Mouse (Mus musculus) ovary, postnatal 36 days (tissue): ENCODE measurements around the gene Ltk.
"Not testable (repeated sequence)": the region's sequence is repeated elsewhere in the genome, so short reads cannot be mapped to it uniquely, and the experiment has no call there.

Source experiments
- DNase-seq: peaks from one replicate; pipeline ENCODE4 v3.0.0; 2022; ENCODE audit warnings: low spot score, mixed read lengths

Gene Ltk

DNA sequence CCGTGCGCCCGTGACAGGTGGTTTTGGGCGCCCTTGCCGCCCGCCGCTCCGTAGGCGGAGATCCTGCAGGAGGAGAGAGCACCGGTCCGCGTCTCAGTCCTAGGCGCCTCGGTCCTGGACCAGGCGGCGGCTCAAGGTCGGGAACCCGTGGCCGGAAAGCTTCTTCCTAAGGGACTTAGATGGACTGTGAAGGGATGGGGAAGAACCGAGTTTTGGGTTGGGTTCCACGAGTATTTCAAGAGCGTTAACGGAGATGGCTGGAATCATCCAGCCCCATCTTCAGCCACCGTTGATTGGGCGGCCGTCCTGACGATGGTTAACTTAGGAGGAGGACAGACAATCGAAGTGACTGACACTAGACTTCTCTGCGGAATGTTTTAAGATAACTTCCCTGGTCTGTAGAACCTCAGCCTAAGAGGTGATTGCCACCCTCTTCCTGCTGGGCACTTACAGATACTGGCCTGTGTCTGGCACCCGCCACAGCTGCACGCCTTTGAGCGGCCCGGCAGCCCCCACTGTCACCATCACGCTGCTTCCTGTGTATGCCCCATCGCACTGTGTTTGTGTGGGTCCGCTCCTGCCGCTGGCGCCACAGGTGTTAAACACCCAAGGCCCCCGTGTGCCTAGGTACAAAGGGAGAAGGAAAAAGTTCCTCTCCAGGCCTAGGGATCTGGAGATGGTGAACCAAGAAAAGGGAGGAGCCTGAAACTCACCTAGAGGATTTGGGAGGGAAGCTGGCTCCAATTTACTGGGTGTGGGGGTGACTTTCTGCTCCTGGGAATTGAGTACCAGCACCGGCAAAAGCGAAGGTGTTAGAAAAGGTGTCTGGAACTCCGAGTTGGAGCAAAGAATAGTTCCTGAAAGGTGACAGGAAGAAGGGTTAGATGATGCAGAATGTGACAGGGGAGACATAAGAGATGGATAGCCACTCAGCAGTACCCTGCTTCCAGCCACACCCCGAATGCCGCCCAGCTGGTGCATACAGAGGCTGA, 1.1 kb downstream of the Ltk start:
- no peak for DNase-seq

DNA sequence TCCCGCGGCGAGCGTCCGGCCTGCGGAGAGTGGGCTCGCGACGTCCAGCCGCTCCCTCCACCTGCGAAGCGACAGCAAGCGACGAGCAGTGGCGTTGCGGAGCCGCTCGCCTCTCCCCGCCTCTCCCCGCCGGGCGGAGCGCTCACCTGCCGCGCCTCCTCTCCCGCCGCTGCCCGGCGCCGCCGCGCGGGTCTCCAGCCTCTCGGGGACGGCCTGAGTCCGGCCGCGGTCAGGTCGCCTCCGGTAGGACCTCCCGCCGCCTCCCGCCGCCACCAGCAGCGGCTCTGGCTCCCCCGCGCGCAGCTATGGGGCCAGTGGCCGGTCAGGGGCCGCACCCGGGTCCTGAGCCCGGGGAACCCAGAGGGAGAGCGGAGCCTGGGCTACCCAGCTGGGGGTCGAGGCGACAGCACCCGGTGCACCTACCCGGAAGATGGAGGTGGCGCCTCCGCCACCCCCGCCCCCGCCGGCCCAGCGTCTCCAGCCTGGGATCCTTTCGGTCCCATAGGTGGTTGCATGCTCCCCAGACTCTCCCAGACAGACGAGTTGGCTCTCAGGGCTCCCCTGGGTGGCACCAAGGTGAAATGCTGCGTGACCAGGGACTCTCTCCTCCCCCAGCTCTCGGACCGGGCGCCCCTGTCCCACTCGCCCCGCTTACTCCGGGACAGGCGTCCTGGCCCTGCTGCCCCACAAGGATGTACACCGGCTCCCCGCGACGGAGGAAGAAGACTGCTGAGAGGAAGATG, 2.0 kb downstream of the Ltk start:
- DNase-seq = peak; percentile 43

DNA sequence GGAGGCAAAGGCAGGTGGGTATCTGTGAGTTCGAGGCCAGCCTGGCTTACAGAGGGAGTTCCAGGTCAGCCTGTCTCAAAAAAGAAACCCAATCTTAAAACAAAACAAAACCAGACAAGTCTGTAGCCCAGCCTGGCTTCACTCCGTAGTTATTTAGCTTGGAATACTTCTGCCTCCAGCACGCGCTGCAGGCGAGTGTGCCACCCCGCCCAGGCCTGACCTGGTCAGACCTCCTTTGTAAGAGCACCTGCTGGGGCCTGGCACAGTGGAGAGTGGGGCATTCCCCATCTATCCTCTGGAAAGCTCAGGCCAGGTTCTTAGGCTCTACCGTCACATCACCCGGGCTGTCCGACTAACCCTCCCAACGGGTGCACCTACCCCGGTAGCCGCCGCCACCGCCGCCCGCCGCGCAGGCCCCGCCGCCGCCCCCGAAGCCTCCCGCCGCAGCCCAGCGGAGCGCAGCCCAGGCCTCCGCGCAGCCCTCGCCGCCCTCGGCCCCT, 2.6 kb downstream of the Ltk start:
- no peak for DNase-seq

DNA sequence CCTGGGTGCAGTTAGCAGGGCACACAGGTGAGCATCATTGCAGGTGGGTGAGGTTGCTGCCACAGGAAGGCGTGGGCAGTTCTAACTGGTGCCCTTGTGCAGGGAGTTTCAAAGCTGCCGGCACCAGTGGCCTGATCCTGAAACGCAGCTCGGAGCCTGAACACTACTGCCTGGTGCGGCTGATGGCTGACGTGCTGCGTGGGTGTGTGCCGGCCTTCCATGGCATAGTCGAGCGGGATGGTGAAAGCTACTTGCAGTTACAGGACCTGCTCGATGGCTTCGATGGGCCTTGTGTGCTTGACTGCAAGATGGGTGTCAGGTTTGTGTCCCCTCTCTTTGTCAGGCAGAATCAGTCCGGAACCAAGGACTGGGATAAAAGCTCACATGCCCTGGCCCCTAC, 11.0 kb downstream of the Ltk start:
- DNase-seq = no peak

DNA sequence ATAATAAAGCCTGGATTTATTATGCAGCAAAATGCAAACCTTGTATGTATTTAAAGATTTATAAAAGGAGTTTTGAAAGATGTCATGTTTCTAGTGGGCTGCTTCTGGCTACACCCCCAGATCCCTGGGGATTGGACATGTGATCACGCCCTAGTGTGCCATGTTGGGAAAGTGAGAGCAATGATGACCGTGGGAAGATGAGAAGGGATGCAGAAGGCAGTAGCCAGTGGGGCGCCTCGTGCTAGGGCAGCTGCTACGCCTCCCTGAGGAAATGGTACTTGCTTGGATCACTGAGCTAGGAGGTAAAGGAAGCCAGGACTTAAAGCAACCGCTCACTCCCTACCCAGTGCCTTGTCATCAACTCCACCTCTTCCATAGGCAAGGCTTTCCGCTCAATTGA, 12.7 kb downstream of the Ltk start:
- no peak for DNase-seq

DNA sequence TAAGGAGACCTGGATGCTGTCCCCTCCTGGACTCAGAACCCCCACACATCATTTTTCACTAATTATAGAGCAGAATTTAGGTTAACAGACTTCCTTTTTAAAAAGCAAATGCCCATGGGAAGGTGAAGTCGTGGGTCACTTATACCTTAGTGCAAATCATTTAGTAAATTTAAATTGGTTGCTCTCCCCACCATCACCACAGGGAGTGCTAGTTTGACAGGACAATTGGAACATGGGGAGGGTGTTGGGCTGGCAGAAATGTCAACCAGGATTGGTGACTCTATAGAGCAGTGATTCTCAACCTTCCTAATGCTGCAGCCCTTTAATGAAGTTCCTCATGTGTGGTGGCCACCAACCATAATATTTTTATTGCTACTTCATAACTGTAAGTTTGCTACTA, 14.9 kb downstream of the Ltk start:
- no peak for DNase-seq

DNA sequence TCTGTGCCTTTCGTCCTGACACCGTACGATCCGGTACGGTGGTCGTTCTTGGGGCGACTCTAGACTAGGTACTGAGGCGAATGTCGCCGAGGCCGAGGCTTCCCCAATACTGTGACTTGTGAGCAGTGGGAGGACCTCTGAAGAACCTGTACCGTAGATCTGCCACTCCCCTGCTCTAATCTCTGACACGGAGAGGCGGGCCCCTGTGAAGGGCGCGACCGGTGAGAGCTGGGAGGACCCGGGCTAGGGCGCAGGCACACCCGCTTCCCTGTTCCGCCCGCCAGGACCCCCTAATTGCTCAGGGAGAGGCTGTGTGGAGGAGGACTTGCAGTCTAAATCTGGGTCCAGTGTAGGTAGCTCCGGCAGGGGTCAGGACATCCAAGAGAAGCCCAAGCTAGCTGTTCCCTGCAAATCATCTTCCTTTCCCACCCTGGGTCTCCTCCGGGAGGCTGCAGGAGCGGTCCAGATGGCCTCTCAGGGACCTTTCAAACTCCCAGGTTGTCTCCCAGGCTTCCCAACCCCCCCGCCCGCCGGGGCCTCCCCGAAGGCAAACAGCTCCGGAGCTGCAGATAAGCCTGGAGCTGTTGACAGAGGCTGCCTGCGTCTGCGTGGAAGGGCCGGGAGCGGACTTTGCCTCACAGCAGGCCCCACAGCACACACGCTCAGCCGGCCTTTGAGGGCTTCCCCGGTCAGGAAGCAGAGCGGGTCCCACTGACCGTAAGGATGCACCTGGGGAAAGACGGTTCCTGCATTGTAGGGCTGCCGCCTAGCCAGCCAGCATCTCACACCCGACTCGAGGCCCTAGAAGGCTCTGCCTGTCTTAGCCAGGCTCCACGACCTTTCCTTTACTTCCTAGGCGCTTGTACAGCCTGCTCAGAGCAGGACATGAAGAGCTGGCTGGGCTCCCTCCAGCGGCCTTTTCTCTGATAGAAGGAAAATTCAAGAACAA, 15.8 kb downstream of the Ltk start:
- peak; percentile 42 for DNase-seq

DNA sequence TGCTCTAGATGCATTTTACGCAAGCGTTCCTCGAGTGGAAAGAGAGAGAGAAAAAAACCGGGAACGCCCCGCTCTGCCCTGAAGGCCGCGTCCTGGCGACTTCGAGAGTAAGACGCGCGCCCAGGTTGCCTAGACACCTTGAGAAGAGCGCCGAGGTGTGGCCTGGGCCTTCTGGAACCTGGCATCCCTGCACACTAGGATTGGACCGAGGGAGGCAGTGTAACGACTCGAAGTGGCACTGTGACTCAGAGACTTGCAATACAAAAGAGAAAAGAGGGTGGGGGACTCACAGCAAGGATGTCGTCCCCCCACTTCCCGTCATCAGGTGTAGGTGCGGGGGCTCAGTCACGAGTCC, 16.4 kb downstream of the Ltk start:
- DNase-seq = no peak

DNA sequence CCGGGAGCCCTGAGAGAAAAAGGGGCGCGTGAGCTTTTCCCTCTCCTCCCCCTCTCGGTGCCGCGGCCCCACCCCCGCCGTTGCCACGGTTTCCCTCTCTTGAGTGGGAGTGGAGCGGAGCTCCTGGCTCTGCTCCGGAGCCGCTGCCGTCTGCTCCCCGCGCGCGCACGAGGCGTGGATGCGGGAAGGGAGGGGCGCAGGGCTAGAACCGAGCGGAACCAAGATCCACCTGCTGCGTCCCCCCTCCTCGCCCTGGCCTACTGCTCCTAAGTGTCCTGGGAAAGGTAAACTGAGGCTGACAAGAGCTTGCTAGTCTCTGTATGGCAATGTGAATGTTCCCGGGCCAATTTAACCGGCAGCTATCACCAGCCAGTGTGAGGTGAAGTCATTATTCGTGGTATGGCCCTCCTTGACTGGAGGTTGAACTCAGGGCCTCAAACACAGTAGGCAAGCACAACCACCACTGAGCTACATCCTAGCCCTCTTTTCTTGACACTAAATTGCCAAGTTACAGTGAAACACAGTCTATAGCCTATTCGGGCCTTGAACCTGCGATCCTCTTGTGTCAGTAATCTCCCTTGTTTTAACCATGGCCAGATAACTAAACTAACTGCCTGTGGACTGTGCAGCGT, 16.9 kb downstream of the Ltk start:
- no peak for DNase-seq

DNA sequence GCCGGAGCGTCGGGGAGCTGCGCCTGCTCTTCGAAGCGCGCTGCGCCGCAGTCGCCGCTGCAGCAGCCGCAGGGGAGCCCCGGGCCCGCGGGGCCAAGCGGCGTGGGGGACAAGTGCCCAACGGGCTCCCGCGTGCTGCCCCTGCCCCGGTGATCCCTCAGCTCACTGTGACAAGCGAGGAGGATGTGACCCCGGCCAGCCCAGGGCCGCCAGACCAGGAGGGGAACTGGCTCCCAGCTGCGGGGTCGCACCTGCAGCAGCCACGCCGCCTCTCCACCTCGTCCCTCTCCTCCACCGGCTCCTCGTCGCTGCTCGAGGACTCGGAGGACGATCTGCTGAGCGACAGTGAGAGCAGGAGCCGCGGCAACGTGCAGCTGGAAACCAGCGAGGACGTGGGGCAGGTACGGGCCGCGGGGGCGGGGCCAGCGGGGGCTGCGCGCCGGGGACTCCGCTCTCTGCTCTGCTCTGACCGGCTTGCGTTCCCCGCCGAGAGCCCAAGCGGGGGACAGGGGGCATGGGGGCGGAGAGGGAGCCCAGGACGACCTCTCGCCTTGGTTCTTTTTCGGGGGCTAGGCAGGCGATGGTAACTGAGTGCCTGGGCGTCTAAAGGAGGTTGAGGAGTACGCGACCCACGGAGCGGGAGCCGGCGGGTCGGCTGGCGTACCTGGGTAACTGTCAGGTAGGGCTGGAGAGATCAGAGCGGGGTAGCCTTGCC, 17.6 kb downstream of the Ltk start:
- peak; percentile 56 for DNase-seq

DNA sequence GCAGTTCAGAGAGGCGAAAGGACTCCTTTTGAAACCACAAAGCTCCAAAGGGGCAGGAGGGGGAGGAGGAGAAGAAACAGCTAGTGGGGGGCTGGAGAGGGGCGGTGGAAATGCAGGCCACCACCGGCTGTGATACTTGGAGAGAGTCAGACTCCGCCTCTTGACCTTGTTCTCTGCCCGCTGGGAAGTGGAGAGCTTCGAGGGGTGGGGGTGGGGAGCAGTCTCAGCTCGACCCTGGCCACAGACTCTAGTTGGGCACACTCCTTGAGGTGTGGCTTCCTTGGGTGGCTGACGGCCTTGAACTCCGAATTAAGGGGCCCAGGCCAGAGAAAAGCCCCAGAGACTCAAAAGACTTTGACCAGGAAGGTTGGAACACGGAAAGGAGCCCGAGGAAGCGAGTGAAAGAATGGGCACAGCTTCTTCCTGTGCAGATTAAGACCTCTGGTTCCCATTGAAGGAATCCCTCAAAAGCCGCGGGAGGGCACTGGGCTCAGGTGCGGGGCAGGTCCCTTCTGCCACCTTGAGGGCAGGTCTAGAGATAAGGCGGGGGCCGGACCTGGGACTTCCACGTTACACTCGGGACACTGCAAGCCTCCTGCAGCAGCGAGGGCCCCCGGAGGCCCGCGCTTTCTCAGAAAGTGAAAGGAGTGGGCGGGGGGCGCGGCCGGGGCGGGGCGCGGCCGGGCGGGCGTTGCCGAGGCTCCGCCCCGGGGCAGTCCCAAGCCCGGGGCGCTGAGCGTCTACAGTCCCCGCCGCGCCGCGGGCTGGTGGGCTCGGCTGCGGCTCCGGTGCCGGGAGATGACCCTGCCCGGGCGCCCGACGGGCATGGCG, 18.4 kb downstream of the Ltk start, which contains the start of gene Itpka:
TSS of gene Itpka (plus strand) at position 757 of the 831 bp plus-strand sequence.
- DNase-seq = peak; percentile 73

DNA sequence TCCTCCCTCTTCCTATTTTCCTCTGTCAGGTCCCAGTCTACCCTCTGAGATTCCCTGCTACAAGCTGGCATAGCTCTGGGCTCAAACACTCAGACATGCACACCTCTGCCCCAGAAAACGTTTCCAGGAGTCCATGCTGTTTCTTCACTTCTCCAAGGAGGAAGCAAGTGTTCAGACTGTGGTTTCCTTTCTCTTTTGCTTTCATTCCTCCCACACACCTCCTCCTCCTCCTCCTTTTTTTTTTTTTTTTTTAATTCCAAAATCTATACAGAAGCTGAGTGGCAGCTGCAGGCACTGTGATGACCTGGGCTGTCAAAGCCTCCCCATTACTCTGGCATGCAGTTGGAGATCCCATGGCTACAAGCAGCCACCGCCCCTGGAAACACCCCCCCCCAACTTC, 19.7 kb downstream of the Ltk start:
- DNase-seq = no peak

DNA sequence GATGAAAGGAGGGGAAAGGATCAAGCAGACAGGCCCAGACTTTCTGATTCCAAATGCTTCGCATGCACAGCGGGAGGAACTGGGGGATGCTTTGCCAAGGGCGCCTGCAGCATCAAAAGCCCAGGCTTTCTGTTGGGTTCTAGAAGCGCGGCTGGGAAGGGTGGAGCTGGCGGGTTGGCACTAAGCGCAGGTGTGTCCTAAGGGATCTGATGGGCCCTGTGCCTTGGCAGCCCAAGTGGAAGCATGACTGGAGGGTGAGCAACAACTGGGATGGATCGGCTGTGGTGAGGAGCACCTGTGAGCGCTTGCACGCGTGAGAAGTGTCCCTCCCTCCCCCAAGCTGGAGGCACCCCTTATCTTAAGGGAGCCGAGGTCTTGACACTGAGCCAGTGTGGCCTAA, 23.1 kb downstream of the Ltk start:
- no peak for DNase-seq

DNA sequence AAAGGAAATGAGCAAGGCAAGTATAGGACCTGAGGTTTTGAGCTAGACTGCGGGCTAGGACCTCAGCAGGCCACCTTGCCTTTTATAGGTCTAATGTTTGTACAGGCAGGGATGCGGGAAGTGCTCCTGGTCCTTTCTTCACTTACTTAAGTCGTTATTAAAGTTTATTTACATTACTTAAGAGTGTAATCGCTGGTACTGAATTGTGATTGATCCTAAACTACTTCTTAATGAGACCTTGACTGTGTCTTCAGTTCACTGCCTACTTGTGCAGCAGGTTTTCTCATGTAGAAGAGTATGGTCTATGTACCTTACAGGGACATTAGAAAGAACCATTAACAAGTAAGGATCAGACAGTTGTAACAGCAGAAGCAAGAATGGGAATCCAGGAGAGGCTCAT, 29.5 kb downstream of the Ltk start:
- no peak for DNase-seq

DNA sequence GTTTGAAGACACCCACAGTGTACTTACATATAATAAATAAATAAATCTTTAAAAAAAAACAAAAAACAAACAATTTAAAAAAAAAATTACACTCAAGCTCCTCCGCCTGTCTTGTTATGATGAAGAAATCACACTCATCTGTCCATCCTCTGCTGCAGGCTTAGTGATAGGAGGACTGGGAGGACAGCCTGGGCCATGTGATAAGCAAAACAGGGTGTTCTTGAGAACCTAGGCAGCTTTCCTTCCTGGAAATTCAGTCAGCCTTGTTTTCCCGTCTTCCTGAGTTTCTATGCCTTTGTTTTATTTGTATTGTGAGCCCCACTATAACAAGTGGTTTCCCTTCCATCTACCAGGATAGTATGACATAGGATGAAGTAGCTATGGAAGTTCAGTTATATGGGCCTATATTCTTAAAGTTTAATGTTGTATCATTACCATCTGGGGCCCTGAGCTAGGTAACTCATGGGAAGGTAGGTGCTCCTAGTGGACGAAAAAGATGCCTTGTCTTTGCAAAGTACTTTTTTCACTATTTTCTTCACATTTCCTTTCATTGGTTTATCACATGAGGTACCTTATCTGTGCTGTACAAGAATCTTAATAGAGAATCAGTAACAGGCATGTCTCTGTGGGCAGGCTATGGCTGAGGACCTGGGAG, 32.3 kb downstream of the Ltk start:
- no peak for DNase-seq

DNA sequence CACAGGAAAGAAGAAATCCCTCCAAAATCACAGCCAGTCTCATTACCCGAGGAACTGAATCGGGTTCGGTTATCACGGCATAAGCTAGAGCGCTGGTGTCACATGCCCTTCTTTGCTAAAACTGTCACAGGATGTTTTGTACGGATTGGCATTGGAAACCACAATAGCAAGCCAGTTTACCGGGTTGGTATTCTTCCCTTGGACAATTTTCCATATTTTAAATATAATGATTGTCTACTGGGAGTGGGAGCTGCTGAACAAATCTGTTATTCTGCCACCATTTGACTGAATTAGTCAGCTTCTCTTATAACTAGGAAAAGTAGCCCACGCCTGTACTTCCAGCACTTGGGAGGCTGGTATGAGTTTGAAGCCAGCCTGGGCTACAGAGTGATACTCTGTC, 39.2 kb downstream of the Ltk start:
- DNase-seq = no peak

DNA sequence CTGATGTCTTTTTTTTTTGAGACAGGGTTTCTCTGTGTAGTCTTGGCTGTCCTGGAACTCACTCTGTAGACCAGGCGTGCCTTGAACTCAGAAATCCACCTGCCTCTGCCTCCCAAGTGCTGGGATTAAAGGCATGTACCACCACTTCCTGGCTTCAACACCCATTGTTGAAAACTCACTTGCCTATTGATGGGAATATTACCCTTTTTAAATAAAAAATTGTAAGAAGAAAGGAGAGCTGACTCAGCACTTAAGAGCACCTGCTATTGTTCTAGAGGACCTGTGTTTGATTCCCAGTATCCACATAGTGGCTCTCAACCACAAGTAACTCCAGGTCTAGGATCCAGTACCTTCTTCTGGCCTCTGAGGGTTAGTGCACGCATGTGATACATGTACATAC, 44.4 kb downstream of the Ltk start:
- DNase-seq = not testable (repeated sequence)

DNA sequence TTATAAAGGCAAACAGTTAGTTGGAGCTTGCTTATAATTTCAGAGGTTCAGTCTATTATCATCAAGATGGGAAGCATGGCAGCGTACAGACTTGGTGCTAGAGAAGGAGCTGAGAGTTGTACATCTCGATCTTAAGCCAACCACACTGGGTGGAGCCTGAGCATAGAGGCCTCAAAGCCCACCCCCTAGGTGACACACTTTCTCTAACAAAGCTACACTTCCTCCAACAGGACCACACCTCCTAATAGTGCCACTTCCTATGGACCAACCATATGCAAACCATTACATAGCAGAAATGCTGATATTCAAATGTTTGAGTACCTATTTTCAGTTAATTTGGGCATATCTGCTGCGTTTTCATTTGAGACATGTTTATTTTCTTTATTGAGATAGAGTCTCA, 50.2 kb downstream of the Ltk start:
- DNase-seq = no peak

DNA sequence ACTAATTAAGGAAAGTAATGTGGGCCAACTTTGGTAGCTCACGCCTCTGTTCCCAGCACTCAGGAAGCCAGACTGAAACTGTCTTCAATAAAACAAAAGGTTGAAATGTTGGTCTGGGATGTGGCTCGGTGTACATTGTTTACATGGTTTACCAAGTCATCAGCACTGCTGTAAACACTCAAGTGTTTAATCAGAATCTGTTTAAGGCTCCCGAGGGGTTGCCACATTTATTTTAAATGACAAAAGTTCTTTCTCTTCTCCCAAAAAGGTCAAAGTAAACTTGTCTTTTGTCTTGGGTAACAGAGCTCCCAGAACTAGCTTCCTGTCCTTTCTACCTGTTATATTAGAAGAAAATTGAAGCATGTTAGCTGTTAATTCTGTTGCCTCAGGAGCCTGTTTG, 52.6 kb downstream of the Ltk start:
- no peak for DNase-seq
